In the genomic region with DNA sequence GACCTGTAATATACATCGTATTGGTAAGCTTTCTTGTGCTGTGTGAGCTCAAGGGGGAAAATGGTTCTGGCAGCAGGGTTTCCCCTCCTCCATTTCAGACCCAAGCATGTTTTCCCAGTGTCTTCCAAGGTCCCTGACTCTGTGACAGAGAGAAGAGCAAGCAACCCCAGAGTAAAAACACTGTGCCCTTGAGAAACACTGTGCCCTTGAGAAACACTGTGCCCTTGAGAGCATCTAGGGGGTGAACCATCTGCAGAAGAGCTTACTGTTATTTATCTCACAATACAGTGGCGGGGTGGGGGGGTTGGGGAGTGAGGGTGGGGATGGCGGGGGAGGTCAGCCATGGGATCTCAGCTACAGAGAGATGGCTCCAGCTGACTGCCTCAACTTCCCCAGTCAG, we compare ENCODE assay signal across 15 mouse cellular contexts.
DNase-seq lines count a peak whose midpoint lies in the region.
"Had no signal": no experiment of that assay in that cellular context is flagged by ENCODE, and none has a peak within 500 bp of the region (broad histone marks: within the 10 kb centered on the region; RNA-seq: fewer than 3 reads in every experiment).

No protein-coding gene starts in this region.

- DNase-seq in adrenal gland, adult 2 months, result peak; percentile 58
- DNase-seq in adrenal gland, postnatal 25 days, result no peak
- peak; percentile 81 for DNase-seq in ovary, adult 18-20 months (ENCODE audit: low spot score)
- DNase-seq in ovary, postnatal 14 days (ENCODE audit: low spot score), result no peak
- DNase-seq in testis, postnatal 10 days (ENCODE audit: low spot score), result peak; percentile 39
- DNase-seq in testis, postnatal 14 days (ENCODE audit: low spot score), result no peak
- peak; percentile 54 for DNase-seq in adrenal gland, postnatal 14 days
- DNase-seq in right cerebral cortex, adult 2 months (ENCODE audit: low spot score in 2 of 2), result no peak
- DNase-seq: cerebellum, adult 11 months; cerebellum, adult 18-20 months; cerebellum, adult 8-10 months; cerebellum, adult 9-11 months; cerebellum, postnatal 14 days; cerebellum, postnatal 36 days; embryo, embryonic 11 days had no signal

Comparison
In these comparisons a context has a peak if more than half of its experiments do, and no peak if none do; other contexts are left out.
1. DNase-seq: peak in adrenal gland, adult 2 months (single experiment), ovary, adult 18-20 months (single experiment), testis, postnatal 10 days (single experiment) and adrenal gland, postnatal 14 days (single experiment); none in adrenal gland, postnatal 25 days (single experiment), ovary, postnatal 14 days (single experiment), testis, postnatal 14 days (single experiment) and right cerebral cortex, adult 2 months (0 of 2).